Mouse (Mus musculus): Measurements from ENCODE around the gene Olig1. TPM values are rescaled to one million over a fixed set of nuclear protein-coding genes. Genes with fewer than 3 reads are reported as not detected.

The Olig1 gene
- 100 to 1,000 TPM; 160 to 181 TPM for total RNA-seq (2021)

- peak; percentile 41 to 56 for DNase-seq (ENCODE audit: extremely low spot score in 1 of 2, low spot score in 1 of 2)
Observed at GRCm38 (mm10) chr16:91269468-91270211, at the start of gene Olig1. Gene Olig1, plus strand, starts transcription at chr16:91269772.

- DNase-seq (ENCODE audit: extremely low spot score in 1 of 2, low spot score in 1 of 2), result no peak
Observed at GRCm38 (mm10) chr16:91222171-91222642, 47.4 kb upstream of the Olig1 start.

DNA sequence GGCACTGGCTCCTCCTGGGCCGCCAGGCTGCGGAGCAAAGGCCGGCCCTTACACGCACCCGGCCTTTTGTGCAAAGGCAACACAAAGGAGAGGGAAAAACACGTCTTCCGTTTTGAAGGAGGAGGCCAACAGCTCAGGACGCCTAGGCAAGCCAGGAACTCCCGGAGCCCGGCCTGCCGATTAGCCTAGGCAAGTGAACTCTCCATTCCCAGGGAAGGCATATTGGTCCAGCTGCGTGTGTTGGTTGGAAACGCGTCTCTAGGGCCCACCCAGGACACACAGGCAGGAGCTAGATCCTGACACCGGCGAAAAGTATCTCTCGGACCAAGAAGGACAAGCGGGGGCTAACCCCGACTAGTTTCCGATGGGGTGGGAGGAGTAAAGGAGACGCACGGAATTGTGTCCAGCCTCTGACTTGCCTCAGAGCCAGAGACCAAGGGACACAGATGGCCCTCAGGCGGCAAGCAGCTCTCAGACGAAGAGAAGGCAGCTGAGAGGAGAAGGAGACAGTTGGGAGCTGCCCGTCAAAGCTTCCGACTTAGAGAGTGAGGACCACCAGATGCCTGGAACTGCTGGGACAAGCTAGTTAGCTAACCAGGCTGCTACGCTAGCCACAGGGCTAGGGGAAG lies 46.8 kb upstream of the Olig1 start:
- DNase-seq (ENCODE audit: extremely low spot score in 1 of 2, low spot score in 1 of 2), result no peak

DNA sequence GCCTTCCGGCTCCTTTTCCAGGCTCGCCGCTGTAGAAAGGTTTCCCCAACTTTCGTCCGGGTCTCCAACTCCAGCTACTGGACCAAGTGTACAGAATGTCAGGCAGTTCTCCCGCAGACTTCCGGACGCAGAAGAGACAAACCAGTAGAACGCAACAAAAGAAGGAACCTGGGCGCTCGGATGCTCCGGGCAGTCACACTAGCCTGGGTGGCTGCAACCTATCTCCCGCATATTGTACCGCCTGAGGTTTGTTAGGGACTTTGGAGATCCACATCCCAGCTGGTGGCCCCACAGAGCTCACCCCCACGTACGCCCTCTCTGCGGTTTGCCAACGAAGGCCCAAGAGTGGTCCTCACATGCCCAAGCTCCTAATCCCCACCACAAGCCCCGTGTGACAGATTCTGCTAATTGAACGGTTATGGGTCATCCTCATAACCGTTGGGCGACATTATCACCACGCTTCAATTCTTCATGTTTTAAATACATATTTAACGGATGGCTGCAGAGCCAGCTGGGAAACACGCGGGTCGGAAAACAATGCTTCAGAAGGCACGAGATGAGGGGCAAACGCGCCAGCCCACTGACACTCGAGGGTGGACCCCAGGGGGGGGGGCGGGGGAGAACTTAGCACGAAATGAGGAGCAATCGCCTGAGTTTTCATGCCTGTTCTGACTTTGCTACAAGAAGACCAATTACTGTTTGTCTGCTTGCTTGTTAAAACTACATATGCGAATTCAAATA lies 46.1 kb upstream of the Olig1 start:
- DNase-seq (ENCODE audit: extremely low spot score in 1 of 2, low spot score in 1 of 2), result no peak

DNA sequence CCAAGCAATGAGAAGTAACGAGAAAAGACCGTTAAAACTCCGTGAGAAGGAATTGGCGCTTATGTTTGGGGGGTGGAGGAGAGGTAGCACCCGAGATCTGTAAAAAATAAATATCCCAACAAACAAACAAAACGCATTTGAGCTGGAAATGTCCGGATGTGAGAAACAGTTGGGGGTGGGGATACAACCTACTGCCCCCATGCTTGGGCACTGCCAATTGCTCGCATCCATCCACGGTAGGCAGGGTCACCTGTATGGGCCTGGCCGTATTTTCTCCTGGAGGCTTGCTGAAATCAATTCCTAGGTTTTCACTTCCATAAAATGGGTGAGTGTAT lies 45.5 kb upstream of the Olig1 start:
- DNase-seq (ENCODE audit: extremely low spot score in 1 of 2, low spot score in 1 of 2), result no peak

DNA sequence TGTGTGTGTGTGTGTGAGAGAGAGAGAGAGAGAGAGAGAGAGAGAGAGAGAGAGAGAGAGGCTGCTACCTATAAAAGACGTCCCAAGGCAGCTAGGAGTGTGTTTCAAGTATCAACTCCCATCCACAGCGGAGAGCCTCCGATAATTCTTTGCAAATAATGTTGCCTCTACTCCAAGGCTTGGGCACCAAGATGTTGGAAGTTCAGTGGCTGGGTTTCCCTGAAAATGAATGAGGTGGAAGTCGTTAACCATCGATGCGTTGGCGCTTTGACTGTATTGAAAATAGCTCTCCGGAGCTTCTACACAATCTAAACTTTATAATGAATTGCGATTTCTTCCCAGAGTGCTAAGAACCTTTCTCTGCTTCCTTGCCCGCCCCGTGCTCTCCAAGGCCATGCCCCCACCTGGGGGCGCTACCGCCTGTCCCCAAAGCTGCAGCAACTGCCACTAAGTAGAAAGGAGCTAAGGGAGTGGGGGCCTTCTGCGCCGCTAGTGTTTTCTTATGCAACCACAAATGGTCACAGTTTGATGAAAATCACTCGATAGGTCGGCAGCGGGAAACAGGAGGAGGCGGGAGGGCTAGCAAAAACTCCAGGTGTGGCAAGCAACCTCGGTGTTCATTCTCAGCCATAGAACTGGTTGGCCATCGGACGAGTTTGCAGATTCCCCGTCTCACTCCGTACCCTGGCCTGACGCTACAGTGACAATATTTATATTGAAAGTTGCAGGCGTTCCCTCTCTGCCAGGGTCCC lies 44.9 kb upstream of the Olig1 start:
- DNase-seq (ENCODE audit: extremely low spot score in 1 of 2, low spot score in 1 of 2), result no peak

GRCm38 (mm10) chr16:91225233-91226037 lies 44.1 kb upstream of the Olig1 start, which contains the start of gene Olig2:
Gene Olig2, plus strand, starts transcription at chr16:91225457.
- DNase-seq (ENCODE audit: extremely low spot score in 1 of 2, low spot score in 1 of 2), result no peak

- no peak for DNase-seq (ENCODE audit: extremely low spot score in 1 of 2, low spot score in 1 of 2)
Observed at GRCm38 (mm10) chr16:91226038-91226882, 43.3 kb upstream of the Olig1 start.

DNA sequence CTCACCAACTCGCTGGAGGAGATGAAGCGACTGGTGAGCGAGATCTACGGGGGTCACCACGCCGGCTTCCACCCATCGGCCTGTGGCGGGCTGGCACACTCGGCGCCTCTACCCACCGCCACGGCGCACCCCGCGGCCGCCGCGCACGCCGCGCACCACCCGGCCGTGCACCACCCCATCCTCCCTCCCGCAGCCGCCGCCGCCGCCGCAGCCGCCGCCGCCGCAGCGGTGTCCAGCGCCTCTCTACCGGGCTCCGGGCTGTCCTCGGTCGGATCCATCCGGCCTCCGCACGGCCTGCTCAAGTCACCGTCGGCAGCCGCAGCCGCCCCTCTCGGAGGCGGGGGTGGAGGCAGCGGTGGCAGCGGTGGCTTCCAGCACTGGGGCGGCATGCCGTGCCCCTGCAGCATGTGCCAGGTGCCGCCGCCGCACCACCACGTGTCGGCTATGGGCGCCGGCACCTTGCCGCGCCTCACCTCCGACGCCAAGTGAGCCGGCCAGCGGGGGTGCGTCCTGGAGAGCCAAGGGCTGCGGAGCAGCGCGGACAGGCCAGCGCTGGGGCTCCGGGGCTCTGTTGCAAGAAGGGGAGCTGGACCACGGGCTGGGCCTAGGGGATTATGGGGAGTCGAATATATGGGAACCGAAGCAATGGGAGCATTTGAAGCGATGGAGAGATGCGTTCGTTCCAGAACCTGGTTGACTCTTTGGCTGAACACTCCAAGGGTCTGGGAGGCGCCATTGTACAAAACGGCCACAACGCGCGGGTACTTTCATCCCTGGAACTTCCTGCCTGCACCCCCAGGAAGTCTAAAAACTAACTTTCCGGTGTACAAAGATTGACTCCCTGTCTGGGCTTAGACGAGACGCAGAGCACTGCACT lies 42.5 kb upstream of the Olig1 start:
- no peak for DNase-seq (ENCODE audit: extremely low spot score in 1 of 2, low spot score in 1 of 2)

DNA sequence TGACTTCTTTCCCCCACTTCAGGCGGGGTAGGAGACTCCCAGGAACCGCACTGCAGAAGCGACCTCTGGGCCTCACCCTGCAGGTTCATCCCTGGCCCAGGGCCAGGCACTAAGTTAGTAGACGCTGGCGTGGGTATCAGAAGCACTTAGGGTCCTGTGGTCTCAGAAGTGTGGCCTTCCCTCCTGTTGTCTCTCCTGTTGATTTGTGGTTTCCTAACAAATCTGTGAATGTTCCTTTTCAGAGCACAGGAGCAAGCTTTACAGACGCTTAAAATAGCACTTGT lies 41.9 kb upstream of the Olig1 start:
- DNase-seq (ENCODE audit: extremely low spot score in 1 of 2, low spot score in 1 of 2), result no peak

GRCm38 (mm10) chr16:91228238-91229071 lies 41.1 kb upstream of the Olig1 start:
- DNase-seq (ENCODE audit: extremely low spot score in 1 of 2, low spot score in 1 of 2), result no peak

DNA sequence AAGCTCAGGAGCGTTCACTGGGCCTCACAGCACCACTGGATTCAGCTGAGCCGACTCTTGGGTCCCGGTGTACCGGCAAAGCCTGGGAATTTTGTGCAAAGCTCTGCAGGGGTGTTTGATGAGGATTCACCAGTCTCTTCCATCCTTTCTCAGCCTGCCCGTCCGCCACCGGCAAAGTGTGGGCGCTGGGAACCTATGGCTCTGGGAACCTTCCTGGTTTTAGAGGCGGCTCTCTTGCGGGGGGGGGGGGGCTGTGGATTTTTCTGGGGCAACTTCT lies 40.6 kb upstream of the Olig1 start:
- no peak for DNase-seq (ENCODE audit: extremely low spot score in 1 of 2, low spot score in 1 of 2)

- DNase-seq (ENCODE audit: extremely low spot score in 1 of 2, low spot score in 1 of 2), result no peak
Observed at GRCm38 (mm10) chr16:91229643-91230042, 39.9 kb upstream of the Olig1 start.

DNA sequence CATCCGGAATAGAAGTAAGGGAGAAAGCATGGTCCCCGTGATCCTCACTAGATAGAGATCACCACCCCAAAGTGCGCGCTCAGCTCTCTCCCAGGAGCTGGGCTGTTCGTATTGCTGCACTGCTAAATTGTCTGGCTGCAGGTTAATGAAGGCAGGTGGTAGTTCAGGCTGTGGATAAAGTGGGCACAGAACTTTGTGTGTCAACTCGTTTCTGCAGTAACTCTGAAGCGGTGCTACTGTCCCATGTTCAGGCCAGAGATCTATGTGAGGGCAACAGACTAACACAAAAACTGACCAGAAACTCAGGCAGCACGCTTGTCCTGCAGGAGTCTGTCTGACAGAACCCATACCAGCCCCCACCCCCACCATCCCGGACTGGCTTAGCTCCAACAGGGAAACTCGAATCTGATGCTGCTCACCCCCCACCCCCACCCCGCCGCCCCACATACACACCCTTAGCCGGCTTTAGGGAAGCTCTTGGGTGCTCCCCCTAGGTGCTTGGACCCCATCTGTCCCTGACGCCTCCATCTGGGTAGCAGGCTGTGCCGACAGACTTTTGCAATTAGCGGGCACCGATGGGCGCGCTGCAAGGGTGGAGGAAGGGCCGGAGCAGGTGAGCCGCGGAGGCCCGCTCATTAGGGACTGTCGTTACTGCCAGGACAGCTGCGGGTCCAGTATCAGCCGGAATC lies 37.6 kb upstream of the Olig1 start:
- no peak for DNase-seq (ENCODE audit: extremely low spot score in 1 of 2, low spot score in 1 of 2)

DNA sequence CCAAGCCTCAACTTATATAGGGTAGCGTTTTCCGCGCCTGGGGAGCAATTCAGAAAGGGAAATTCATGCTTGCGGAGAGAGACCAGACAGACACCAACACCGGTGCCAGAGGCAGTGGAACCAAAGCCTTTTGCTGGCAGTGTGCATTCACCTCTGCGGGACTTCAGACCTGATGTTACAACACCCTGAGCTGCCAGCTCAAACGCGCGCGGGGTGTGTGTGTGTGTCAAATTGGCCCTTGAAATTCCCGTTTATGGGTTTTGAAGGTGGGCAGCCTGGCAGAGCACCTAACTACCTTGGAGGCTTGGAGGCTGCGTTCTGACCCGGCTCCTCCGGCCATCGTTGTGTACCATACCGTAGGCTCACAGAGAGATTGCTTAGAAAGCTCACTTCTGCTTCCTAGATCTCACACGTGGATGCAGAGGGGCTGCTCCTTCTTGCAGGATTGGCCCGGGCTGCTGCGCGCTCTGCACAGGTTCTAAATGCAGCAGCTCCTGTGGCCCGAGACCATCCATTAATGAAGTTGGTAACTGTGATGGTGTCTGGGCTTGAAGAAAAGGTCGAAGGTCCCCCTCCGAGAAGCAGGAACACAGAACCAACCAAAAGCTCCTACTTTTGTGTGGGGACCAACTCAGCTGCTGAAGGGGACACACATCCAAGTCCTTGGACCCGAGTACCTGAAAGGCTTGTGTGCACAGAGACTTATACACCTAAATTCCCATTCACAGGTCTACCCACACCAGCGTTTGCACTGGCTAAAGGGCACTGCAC lies 36.9 kb upstream of the Olig1 start:
- DNase-seq (ENCODE audit: extremely low spot score in 1 of 2, low spot score in 1 of 2), result no peak

DNA sequence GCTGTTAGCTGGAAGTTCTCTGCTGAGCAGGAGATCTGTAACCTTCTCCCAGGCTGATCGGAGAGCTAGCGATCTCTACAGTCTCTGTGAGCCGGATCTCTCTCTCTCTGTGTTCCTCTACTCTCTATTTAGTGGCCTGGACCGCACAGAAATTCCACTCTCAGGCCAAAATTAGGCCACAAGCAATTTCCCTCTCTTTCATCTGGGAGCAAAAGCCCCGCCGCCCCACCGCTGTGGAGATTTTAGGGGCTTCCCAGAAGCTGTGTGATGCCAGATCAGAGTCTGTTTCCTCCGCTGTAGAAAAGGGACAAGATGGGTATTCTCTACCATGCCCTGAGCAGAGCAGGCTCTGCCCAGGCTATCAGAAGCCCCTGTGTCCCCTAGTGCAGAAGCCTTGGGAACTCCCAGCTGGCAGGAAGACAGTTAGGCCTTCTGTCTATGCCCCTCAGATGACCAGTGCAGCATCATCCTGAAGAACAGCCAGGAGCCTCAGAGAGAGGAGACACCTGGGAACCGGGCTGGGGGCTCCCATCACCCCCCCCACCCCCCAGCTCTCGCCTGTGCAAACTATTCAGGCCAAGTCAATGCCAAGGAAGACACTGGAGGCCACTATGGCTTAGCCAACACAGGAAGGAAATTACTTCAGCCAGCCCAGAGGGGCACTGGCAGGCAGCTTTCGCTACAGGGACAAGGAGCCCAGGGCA lies 36.2 kb upstream of the Olig1 start:
- no peak for DNase-seq (ENCODE audit: extremely low spot score in 1 of 2, low spot score in 1 of 2)

All from layer of hippocampus, postnatal 25 days (tissue).